Mouse (Mus musculus): ENCODE data around the gene Pip5k1a. TPM values are rescaled to one million over a fixed set of nuclear protein-coding genes. Genes with fewer than 3 reads are reported as not detected.
"Not testable (repeated sequence)": the region's sequence is repeated elsewhere in the genome, so short reads cannot be mapped to it uniquely, and the experiment has no call there.

Gene Pip5k1a
- polyA plus RNA-seq, 1 experiment: 41.7 TPM

GRCm38 (mm10) chr3:95028603-95029002 lies 78.1 kb downstream of the Pip5k1a start:
- Histone ChIP-seq H3K27ac (ENCODE audit: insufficient read depth, low read length) (no peak overlapping the region), H3K4me1 (ENCODE audit: control insufficient read depth, insufficient read depth, low read length) (peaks cover 4% of the 10 kb centered on the region), H3K4me3 (ENCODE audit: insufficient read depth, low read length) (no peak overlapping the region)
- TF ChIP-seq CTCF (IDR thresholded peaks at IDR 0.05; ENCODE audit: extremely low read depth, insufficient read depth, low read length) (no peak), POLR2A (IDR thresholded peaks at IDR 0.05; ENCODE audit: extremely low read depth, insufficient read depth, low read length) (no peak)

GRCm38 (mm10) chr3:95027701-95028100 lies 79.0 kb downstream of the Pip5k1a start:
- no peak overlapping the region for H3K4me3 ChIP-seq (ENCODE audit: insufficient read depth, low read length)
- H3K27ac ChIP-seq (ENCODE audit: insufficient read depth, low read length): no peak overlapping the region

GRCm38 (mm10) chr3:95027057-95027645 lies 79.6 kb downstream of the Pip5k1a start:
- Histone ChIP-seq H3K27ac (ENCODE audit: insufficient read depth, low read length) (no peak overlapping the region), H3K4me1 (ENCODE audit: control insufficient read depth, insufficient read depth, low read length) (peaks cover 4% of the 10 kb centered on the region), H3K4me3 (ENCODE audit: insufficient read depth, low read length) (no peak overlapping the region)
- TF ChIP-seq POLR2A (IDR thresholded peaks at IDR 0.05; ENCODE audit: extremely low read depth, insufficient read depth, low read length) (no peak), CTCF (IDR thresholded peaks at IDR 0.05; ENCODE audit: extremely low read depth, insufficient read depth, low read length) (no peak)

More at GRCm38 (mm10) chr3:95027701-95028100, 79.0 kb downstream of the Pip5k1a start:
- peak; percentile 14; the same call in 1 of the 2 replicates for TF ChIP-seq POLR2A (IDR thresholded peaks at IDR 0.05; ENCODE audit: extremely low read depth, insufficient read depth, low read length)
- no peak for TF ChIP-seq CTCF (IDR thresholded peaks at IDR 0.05; ENCODE audit: extremely low read depth, insufficient read depth, low read length)
- peaks cover 4% of the 10 kb centered on the region for H3K4me1 ChIP-seq (ENCODE audit: control insufficient read depth, insufficient read depth, low read length)

DNA sequence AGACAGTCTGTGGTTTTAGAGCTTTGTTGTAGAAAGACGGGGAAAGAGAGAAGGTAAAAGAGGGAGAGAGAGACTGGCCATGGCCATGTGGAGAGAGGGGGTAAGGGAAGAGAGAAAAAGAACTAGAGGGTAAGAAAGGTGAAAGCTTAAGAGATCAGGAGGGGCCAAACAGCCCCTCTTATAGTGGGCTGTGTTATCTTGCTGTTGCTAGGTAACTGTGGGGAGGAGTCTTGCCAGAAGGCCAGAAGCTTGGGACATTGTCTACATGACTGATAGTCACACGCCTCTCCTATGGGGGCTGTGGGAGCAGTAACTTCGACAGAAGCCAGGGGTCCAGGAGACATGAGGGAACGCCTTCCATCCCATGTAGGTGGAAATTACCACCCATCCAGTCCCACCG lies 81.5 kb downstream of the Pip5k1a start:
- H3K4me3 ChIP-seq (ENCODE audit: insufficient read depth, low read length): no peak overlapping the region
- no peak overlapping the region for H3K27ac ChIP-seq (ENCODE audit: insufficient read depth, low read length)
- peaks cover 4% of the 10 kb centered on the region for H3K4me1 ChIP-seq (ENCODE audit: control insufficient read depth, insufficient read depth, low read length)
- no peak for TF ChIP-seq POLR2A (IDR thresholded peaks at IDR 0.05; ENCODE audit: extremely low read depth, insufficient read depth, low read length)
- no peak for TF ChIP-seq CTCF (IDR thresholded peaks at IDR 0.05; ENCODE audit: extremely low read depth, insufficient read depth, low read length)

GRCm38 (mm10) chr3:95024551-95024950 lies 82.2 kb downstream of the Pip5k1a start:
- Histone ChIP-seq H3K4me3 (ENCODE audit: insufficient read depth, low read length) (no peak overlapping the region), H3K4me1 (ENCODE audit: control insufficient read depth, insufficient read depth, low read length) (peaks cover 4% of the 10 kb centered on the region), H3K27ac (ENCODE audit: insufficient read depth, low read length) (no peak overlapping the region)
- TF ChIP-seq CTCF (IDR thresholded peaks at IDR 0.05; ENCODE audit: extremely low read depth, insufficient read depth, low read length): no peak
- TF ChIP-seq POLR2A (IDR thresholded peaks at IDR 0.05; ENCODE audit: extremely low read depth, insufficient read depth, low read length): no peak

GRCm38 (mm10) chr3:95020956-95021355 lies 85.8 kb downstream of the Pip5k1a start:
- not testable (repeated sequence) for H3K4me3 ChIP-seq (ENCODE audit: insufficient read depth, low read length); H3K4me1 ChIP-seq (ENCODE audit: control insufficient read depth, insufficient read depth, low read length)

DNA sequence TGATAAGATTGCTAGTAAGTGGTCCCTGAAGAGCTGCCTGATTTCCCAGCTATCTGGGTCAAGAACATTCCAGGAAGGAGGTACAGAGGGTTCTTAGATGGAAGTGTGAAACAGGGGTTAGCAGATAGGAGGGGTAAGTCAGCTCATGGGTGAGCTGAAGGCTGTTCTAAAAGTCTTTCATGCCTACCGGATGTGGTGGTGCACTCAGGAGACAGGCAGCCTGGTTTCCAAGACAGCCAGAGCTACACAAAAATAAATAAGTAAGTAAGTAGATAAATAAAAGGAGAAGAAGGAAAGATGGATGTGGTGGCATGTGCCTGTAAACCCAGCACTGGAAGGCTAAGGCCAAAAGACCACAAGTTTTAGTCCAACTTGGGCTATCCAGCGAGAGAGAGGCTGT lies 88.0 kb downstream of the Pip5k1a start:
- TF ChIP-seq POLR2A (IDR thresholded peaks at IDR 0.05; ENCODE audit: extremely low read depth, insufficient read depth, low read length) (no peak), CTCF (IDR thresholded peaks at IDR 0.05; ENCODE audit: extremely low read depth, insufficient read depth, low read length) (no peak)
- H3K27ac ChIP-seq (ENCODE audit: insufficient read depth, low read length): no peak overlapping the region
- H3K4me3 ChIP-seq (ENCODE audit: insufficient read depth, low read length): no peak overlapping the region
- peaks cover 2% of the 10 kb centered on the region; the same call in 1 of the 2 replicates for H3K4me1 ChIP-seq (ENCODE audit: control insufficient read depth, insufficient read depth, low read length)

More at GRCm38 (mm10) chr3:95020956-95021355, 85.8 kb downstream of the Pip5k1a start:
- H3K27ac ChIP-seq (ENCODE audit: insufficient read depth, low read length): not testable (repeated sequence)

GRCm38 (mm10) chr3:95016532-95017056 lies 90.1 kb downstream of the Pip5k1a start:
- Histone ChIP-seq H3K4me1 (ENCODE audit: control insufficient read depth, insufficient read depth, low read length) (peaks cover 2% of the 10 kb centered on the region; the same call in 1 of the 2 replicates), H3K27ac (ENCODE audit: insufficient read depth, low read length) (no peak overlapping the region), H3K4me3 (ENCODE audit: insufficient read depth, low read length) (peak overlapping the region; percentile 71)
- TF ChIP-seq POLR2A (IDR thresholded peaks at IDR 0.05; ENCODE audit: extremely low read depth, insufficient read depth, low read length) (no peak), CTCF (IDR thresholded peaks at IDR 0.05; ENCODE audit: extremely low read depth, insufficient read depth, low read length) (no peak)

DNA sequence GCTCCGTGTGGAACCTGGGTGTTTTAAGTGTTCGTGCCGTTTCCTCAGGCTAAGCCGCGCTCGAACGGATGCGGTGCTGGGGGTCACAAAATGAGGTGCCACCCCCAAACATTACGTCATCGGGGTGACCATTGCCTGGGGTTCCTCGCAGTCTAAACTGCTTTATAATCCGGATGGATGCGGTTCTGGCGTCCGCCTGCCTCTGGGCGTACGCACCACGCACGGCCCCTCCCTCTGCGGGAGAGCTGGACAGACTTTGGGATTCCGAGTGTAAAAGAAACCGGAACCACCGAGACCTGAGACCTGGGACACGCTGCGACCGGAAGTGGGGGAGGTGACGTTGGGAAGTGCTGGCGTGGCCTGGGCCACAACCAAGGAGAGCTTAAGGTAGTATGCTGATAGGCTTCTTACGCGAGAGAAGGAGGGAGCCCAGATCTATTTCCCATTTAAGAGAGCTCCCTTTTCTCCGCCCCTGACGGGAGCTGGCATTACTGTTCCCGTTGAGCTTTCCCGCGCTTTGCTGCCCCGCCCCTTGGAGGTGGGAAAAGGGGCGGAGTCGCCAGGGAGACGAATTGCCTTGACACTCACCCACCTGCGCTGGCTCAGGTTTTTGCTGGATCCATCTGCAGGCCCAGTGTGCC lies 90.7 kb downstream of the Pip5k1a start:
- peaks cover 2% of the 10 kb centered on the region; the same call in 1 of the 2 replicates for H3K4me1 ChIP-seq (ENCODE audit: control insufficient read depth, insufficient read depth, low read length)
- 0 out of 2 replicates have a peak, but pooled peaks have one; percentile 42 for TF ChIP-seq POLR2A (IDR thresholded peaks at IDR 0.05; ENCODE audit: extremely low read depth, insufficient read depth, low read length)
- TF ChIP-seq CTCF (IDR thresholded peaks at IDR 0.05; ENCODE audit: extremely low read depth, insufficient read depth, low read length): no peak
- H3K27ac ChIP-seq (ENCODE audit: insufficient read depth, low read length): peak overlapping the region; percentile 64
- H3K4me3 ChIP-seq (ENCODE audit: insufficient read depth, low read length): peak overlapping the region; percentile 71

All from cortical plate, adult 2 months (tissue).